Mouse (Mus musculus) lung, postnatal 0 days (tissue): ENCODE measurements around the gene Ddah2.

Experiments used
- CTCF ChIP-seq: IDR thresholded peaks from 2 replicates; pipeline ENCODE4 v1.5.1; 2016; ENCODE audit warnings: antibody characterized with exemption, mild to moderate bottlenecking
- EP300 ChIP-seq: IDR thresholded peaks from 2 replicates; pipeline ENCODE4 v1.6.1; 2016; ENCODE audit warnings: antibody characterized with exemption, mild to moderate bottlenecking, control low read depth

GRCm38 (mm10) chr17:35021842-35022477, 36.9 kb upstream of the Ddah2 start:
- TF ChIP-seq CTCF (peak; percentile 46), EP300 (peak; percentile 92)
